Mouse (Mus musculus): ENCODE measurements around the gene Aldh1l1. TPM values are rescaled to one million over a fixed set of nuclear protein-coding genes. Genes with fewer than 3 reads are reported as not detected.

Gene Aldh1l1
- polyA plus RNA-seq, 1 experiment from 2014 or later: 8.8 TPM

DNA sequence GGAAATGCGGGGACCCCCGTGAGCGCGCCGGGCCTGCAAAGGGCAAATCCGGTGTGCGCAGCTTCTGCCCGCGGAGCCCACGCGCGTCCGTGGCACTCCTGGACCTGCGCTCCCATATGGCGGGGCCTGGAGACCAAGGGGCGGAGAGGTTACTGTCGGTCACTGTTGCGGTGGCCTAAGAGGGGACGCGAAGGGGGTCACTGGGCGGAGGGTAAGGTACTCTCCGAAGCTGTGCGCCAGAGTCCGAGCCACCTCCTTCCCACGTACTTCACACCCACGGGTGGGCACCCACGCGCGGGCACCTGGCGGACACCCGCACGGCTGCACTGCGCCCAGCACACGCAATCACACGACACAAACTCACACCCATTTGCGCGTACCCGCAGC, 23.4 kb upstream of the Aldh1l1 start:
- peak; percentile 31 for ATAC-seq (ENCODE audit: low FRiP score, low read depth)
- no peaks in the 10 kb centered on the region for H3K9me3 ChIP-seq
- H3K4me1 ChIP-seq: peaks cover 12% of the 10 kb centered on the region
- H3K27ac ChIP-seq (replicated peaks): no peak overlapping the region
- WGBS: under 1% methylated on average over 37 of the region's 38 CpGs
- H3K4me2 ChIP-seq (replicated peaks): peak overlapping the region; percentile 100
- no peaks in the 10 kb centered on the region for H3K36me3 ChIP-seq
- peaks cover 62% of the 10 kb centered on the region for H3K27me3 ChIP-seq
- H3K9ac ChIP-seq (replicated peaks): peak overlapping the region; percentile 62
- H3K4me3 ChIP-seq: peak overlapping the region; percentile 67

- Histone ChIP-seq H3K27ac (replicated peaks) (no peak overlapping the region), H3K4me2 (replicated peaks) (peak overlapping the region; percentile 100), H3K36me3 (no peaks in the 10 kb centered on the region), H3K9ac (replicated peaks) (peak overlapping the region; percentile 62), H3K4me3 (peak overlapping the region; percentile 67), H3K27me3 (peaks cover 62% of the 10 kb centered on the region), H3K4me1 (peaks cover 12% of the 10 kb centered on the region), H3K9me3 (no peaks in the 10 kb centered on the region)
- WGBS: under 1% methylated on average over 31 of the region's 31 CpGs
- ATAC-seq (ENCODE audit: low FRiP score, low read depth): peak; percentile 70
Measured at GRCm38 (mm10) chr6:90463228-90463862, 22.9 kb upstream of the Aldh1l1 start.

DNA sequence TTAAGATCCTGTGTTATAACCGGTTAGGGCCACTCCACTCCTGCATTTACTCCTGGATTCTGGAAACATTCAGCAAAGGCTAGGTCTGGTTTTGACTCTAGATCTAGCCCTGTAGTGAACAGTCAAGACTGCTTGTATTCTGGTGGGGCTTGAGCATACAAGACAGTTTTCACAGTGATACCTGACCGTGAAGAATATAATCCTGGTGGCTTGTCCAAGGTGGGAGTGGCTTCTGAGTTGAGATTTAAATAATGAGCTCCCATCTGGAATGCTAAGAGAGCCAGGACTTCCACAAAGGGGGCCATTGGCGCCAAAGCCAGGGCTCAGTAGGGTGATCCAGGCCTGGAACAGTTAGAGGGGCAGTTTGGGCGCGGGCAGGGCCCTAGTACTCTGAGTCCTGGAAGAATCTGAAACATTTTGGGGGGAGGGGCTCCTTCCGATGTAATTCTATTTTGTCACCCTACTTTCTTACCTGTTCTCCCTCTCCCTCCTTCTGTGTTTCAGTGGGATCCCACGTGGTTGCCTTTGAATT, 22.3 kb upstream of the Aldh1l1 start:
- Histone ChIP-seq H3K4me2 (replicated peaks) (peak overlapping the region; percentile 100), H3K27ac (replicated peaks) (no peak overlapping the region), H3K36me3 (no peaks in the 10 kb centered on the region), H3K9me3 (no peaks in the 10 kb centered on the region), H3K9ac (replicated peaks) (peak overlapping the region; percentile 62; the same call in 1 of the 2 replicates), H3K27me3 (peaks cover 62% of the 10 kb centered on the region), H3K4me3 (peak overlapping the region; percentile 67), H3K4me1 (peaks cover 12% of the 10 kb centered on the region)
- ATAC-seq (ENCODE audit: low FRiP score, low read depth): peak; percentile 14
- 37% methylated on average over 7 of the region's 7 CpGs for WGBS

DNA sequence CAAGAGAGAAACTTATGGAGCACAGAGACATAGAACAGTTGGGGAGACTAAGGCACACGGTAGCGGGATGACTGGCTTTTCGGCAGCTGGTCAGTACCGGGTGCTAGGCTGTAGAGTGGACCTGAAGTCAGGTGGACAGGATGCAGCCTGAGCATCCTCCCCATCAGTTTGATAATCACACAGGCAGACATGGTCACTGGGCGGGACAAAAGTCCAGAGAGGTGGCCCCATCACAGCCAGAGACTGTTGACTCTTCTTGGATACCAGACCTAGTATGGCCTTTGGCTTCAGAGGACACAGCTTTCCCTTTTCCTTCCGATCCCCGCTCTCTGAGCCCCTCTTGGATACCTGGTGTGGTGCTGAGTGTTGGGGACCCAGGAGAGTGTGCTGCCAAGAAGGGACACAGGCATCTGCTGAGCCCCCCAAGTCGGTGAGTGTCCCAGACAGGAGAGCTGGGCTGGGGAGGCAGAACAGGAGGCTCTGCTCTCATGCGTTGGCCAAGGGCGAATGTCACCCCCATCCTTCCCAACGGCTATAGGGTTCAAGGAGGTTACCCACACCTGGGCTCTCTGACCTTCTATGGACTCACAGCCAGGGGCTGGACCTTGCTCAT, 21.1 kb upstream of the Aldh1l1 start:
- WGBS: 89% methylated on average over 11 of the region's 11 CpGs
- peaks cover 12% of the 10 kb centered on the region for H3K4me1 ChIP-seq
- no peak overlapping the region for H3K9ac ChIP-seq (replicated peaks)
- no peaks in the 10 kb centered on the region for H3K36me3 ChIP-seq
- no peaks in the 10 kb centered on the region for H3K9me3 ChIP-seq
- no peak for ATAC-seq (ENCODE audit: low FRiP score, low read depth)
- H3K4me3 ChIP-seq: no peak overlapping the region
- no peak overlapping the region for H3K4me2 ChIP-seq (replicated peaks)
- peaks cover 53% of the 10 kb centered on the region for H3K27me3 ChIP-seq
- no peak overlapping the region for H3K27ac ChIP-seq (replicated peaks)

DNA sequence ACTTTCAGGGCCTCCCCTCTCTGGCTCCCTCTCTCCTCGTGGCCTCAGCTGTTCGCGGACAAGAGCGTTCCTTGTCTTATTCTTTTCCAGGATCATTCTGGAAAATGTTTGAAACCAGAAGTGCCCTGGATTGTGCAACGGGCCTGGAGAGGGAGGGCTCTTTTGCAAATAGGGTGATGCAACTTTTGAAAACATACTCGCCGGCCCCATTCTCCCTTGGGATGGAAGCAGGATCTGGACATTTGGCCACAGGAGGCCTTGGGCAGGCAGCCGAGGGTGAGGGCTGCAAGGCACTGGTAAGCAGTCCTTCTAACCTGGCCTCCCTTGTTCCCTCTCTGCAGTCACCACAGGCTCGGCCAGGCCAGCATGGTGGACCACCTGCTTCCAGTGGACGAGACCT, 20.1 kb upstream of the Aldh1l1 start:
- Histone ChIP-seq H3K4me2 (replicated peaks) (no peak overlapping the region), H3K27ac (replicated peaks) (no peak overlapping the region), H3K27me3 (peaks cover 44% of the 10 kb centered on the region), H3K36me3 (no peaks in the 10 kb centered on the region), H3K9ac (replicated peaks) (no peak overlapping the region), H3K4me3 (no peak overlapping the region), H3K9me3 (no peaks in the 10 kb centered on the region), H3K4me1 (peaks cover 12% of the 10 kb centered on the region)
- no peak for ATAC-seq (ENCODE audit: low FRiP score, low read depth)
- 83% methylated on average over 10 of the region's 10 CpGs for WGBS

GRCm38 (mm10) chr6:90466847-90467410, 19.3 kb upstream of the Aldh1l1 start:
- Histone ChIP-seq H3K4me1 (peaks cover 12% of the 10 kb centered on the region), H3K9ac (replicated peaks) (no peak overlapping the region)
- WGBS: 94% methylated on average over 12 of the region's 12 CpGs

GRCm38 (mm10) chr6:90468216-90468615, 18.0 kb upstream of the Aldh1l1 start:
- H3K4me3 ChIP-seq: no peak overlapping the region
- H3K9ac ChIP-seq (replicated peaks): no peak overlapping the region
- 86% methylated on average over 1 of the region's 1 CpGs for WGBS
- no peak for ATAC-seq (ENCODE audit: low FRiP score, low read depth)
- H3K27ac ChIP-seq (replicated peaks): no peak overlapping the region
- no peak overlapping the region for H3K4me2 ChIP-seq (replicated peaks)
- H3K27me3 ChIP-seq: peaks cover 22% of the 10 kb centered on the region
- peaks cover 5% of the 10 kb centered on the region for H3K4me1 ChIP-seq
- H3K36me3 ChIP-seq: no peaks in the 10 kb centered on the region
- no peaks in the 10 kb centered on the region for H3K9me3 ChIP-seq

More at GRCm38 (mm10) chr6:90466847-90467410, 19.3 kb upstream of the Aldh1l1 start:
- H3K36me3 ChIP-seq: no peaks in the 10 kb centered on the region
- H3K4me2 ChIP-seq (replicated peaks): no peak overlapping the region
- H3K27ac ChIP-seq (replicated peaks): no peak overlapping the region
- H3K9me3 ChIP-seq: no peaks in the 10 kb centered on the region
- H3K27me3 ChIP-seq: peaks cover 35% of the 10 kb centered on the region
- no peak overlapping the region for H3K4me3 ChIP-seq
- ATAC-seq (ENCODE audit: low FRiP score, low read depth): no peak

DNA sequence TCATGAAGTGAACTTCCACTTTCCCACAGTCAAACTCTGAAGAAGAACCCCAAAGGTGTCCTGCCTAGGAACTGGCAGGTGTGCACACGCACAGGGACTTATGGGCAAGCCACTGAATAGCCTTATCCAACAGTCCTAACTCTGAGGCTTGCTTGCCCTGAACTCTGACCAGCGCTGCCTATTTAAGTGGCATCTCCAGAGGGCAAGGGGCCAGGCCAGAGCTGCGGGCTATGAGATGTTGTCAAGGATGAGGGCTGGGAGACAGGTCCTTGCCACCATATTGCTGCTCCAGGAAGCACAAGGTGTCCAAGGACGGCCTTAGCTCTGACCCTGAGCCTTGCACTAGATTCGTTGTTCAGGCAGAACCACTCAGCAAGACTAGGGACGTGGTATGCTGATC, 17.2 kb upstream of the Aldh1l1 start:
- 88% methylated on average over 6 of the region's 6 CpGs for WGBS
- H3K27me3 ChIP-seq: peaks cover 14% of the 10 kb centered on the region; the same call in 1 of the 2 replicates
- no peaks in the 10 kb centered on the region for H3K4me1 ChIP-seq
- no peak overlapping the region for H3K4me2 ChIP-seq (replicated peaks)
- ATAC-seq (ENCODE audit: low FRiP score, low read depth): no peak
- no peak overlapping the region for H3K4me3 ChIP-seq
- H3K9me3 ChIP-seq: no peaks in the 10 kb centered on the region
- H3K27ac ChIP-seq (replicated peaks): no peak overlapping the region
- H3K9ac ChIP-seq (replicated peaks): no peak overlapping the region
- H3K36me3 ChIP-seq: no peaks in the 10 kb centered on the region

GRCm38 (mm10) chr6:90470255-90470654, 16.0 kb upstream of the Aldh1l1 start:
- Histone ChIP-seq H3K4me3 (no peak overlapping the region), H3K4me1 (no peaks in the 10 kb centered on the region), H3K9me3 (no peaks in the 10 kb centered on the region), H3K9ac (replicated peaks) (no peak overlapping the region), H3K27me3 (peaks cover 2% of the 10 kb centered on the region; the same call in 1 of the 2 replicates), H3K4me2 (replicated peaks) (no peak overlapping the region), H3K36me3 (no peaks in the 10 kb centered on the region), H3K27ac (replicated peaks) (no peak overlapping the region)
- ATAC-seq (ENCODE audit: low FRiP score, low read depth): no peak
- WGBS: 86% methylated on average over 2 of the region's 2 CpGs

- no peak for ATAC-seq (ENCODE audit: low FRiP score, low read depth)
- no peaks in the 10 kb centered on the region for H3K9me3 ChIP-seq
- 72% methylated on average over 12 of the region's 12 CpGs for WGBS
- H3K27ac ChIP-seq (replicated peaks): no peak overlapping the region
- H3K4me1 ChIP-seq: no peaks in the 10 kb centered on the region
- H3K9ac ChIP-seq (replicated peaks): no peak overlapping the region
- no peak overlapping the region for H3K4me3 ChIP-seq
- H3K27me3 ChIP-seq: no peaks in the 10 kb centered on the region
- no peaks in the 10 kb centered on the region for H3K36me3 ChIP-seq
- no peak overlapping the region for H3K4me2 ChIP-seq (replicated peaks)
Measured at GRCm38 (mm10) chr6:90470947-90471541, 15.2 kb upstream of the Aldh1l1 start.

- no peaks in the 10 kb centered on the region for H3K9me3 ChIP-seq
- H3K4me3 ChIP-seq: no peak overlapping the region
- ATAC-seq (ENCODE audit: low FRiP score, low read depth): no peak
- no peak overlapping the region for H3K4me2 ChIP-seq (replicated peaks)
- no peak overlapping the region for H3K9ac ChIP-seq (replicated peaks)
- H3K4me1 ChIP-seq: no peaks in the 10 kb centered on the region
- WGBS: 77% methylated on average over 4 of the region's 4 CpGs
- no peaks in the 10 kb centered on the region for H3K27me3 ChIP-seq
- no peaks in the 10 kb centered on the region for H3K36me3 ChIP-seq
- H3K27ac ChIP-seq (replicated peaks): no peak overlapping the region
Measured at GRCm38 (mm10) chr6:90472079-90472478, 14.1 kb upstream of the Aldh1l1 start.

- Histone ChIP-seq H3K27me3 (no peaks in the 10 kb centered on the region), H3K9ac (replicated peaks) (no peak overlapping the region), H3K9me3 (no peaks in the 10 kb centered on the region), H3K27ac (replicated peaks) (no peak overlapping the region), H3K4me2 (replicated peaks) (no peak overlapping the region), H3K36me3 (no peaks in the 10 kb centered on the region), H3K4me3 (no peak overlapping the region), H3K4me1 (no peaks in the 10 kb centered on the region)
- no peak for ATAC-seq (ENCODE audit: low FRiP score, low read depth)
- WGBS: 95% methylated on average over 3 of the region's 3 CpGs
Measured at GRCm38 (mm10) chr6:90472697-90473096, 13.5 kb upstream of the Aldh1l1 start.

Data from midbrain, embryonic 12.5 days (tissue).